Mouse (Mus musculus) cortical plate, adult 2 months (tissue): ENCODE results near the gene Gm5767.

Source experiments
- CTCF ChIP-seq: fragments of 200-500 bp; IDR thresholded peaks from 2 replicates; pipeline ENCODE4 v1.5.1; 2011; ENCODE audit warnings: mild to moderate bottlenecking, control low read depth, low read length; ENCODE audit not compliant: insufficient read depth; ENCODE audit errors: extremely low read depth
- POLR2A ChIP-seq: fragments of 200-500 bp; IDR thresholded peaks from 2 replicates; pipeline ENCODE4 v1.6.1; 2011; ENCODE audit warnings: mild to moderate bottlenecking, low read length, control low read depth; ENCODE audit not compliant: insufficient read depth; ENCODE audit errors: extremely low read depth

- TF ChIP-seq CTCF (no peak), POLR2A (no peak)
Observed at GRCm38 (mm10) chr16:8668386-8668785, 12.2 kb upstream of the Gm5767 start.
